Mouse (Mus musculus): ENCODE measurements around the gene Zbtb7a.

The Zbtb7a gene

DNA sequence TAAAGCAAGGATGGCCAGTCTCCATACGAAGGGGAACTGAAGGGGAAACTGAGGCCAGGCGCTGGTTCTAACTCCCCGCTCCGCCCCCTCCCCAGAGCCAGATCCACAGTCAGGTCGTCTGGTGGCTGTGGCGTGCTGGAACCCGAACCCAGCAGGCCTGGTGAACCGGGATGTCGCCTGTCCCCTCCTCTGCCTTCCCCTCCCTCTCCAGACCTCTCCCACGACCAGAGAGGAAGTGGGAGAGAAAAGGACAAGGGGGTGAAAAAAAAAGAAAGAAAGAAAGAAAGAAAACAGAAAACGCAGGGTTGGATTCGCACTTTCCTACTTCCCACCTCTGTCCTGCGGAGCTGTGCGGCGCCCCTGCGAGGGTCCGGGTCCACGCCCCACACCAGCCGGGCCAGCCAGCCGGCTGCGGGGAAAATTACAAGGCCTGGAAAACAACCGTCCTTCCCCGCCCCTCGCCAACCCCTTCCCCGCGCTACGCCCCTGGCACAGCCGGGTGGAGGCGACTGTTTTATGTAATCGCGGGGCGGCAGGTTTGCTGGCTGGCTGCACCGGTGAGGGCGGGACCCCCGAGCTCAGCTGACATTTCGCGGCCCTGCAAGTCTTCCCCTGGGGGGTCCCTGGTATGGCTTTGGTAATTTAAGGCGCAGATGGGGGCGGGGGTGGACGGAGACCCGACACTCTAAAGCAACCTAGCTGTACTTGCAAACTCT, at the start of gene Zbtb7a:
TSS of gene Zbtb7a (plus strand) at position 255 of the 716 bp plus-strand sequence.
- in situ Hi-C loops (cut with MboI, MseI), result loop anchor here (5.0 kb wide), 1 partner anchor 42 kb away; the partner anchor contains the start of gene Eef2

DNA sequence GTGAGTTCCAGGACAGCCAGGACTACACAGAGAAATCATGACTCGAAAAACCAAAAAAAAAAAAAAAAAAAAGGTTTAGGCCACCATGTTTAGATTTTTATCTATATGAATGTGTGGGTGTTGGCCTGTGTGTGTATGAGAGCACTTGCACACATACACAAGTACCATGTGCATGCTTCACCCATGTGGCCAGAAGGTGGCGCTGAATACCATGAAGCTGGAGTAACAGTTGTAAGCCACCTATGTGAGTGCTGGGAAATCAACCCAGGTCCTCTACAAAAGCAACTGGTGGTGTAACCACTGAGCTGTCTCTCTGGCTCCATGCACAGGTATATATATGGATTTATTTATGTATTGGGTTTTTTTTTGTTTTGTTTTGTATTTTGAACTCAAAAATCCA, 48.0 kb upstream of the Zbtb7a start:
- in situ Hi-C loops (cut with MboI, MseI), result no loop called here

DNA sequence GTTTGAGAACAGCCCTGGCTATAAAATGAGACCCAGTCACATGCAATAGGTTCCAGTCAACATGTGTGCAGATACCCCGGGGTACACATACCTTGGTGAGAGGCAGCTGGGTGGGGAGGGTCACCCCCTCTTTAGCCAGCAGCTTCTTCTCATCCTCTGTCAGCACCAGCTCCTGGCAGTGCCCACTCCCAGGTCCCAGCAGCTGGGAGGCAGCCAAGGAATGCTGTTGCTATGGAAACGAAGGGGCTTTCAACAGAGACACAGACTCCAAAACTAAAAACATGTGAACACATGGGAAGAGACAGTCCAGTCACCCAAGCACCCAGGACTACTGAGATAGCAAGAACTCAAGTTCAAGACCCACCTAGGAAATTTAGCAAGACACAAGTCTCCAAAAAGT, 45.8 kb upstream of the Zbtb7a start:
- in situ Hi-C loops (cut with MboI, MseI), result no loop called here

DNA sequence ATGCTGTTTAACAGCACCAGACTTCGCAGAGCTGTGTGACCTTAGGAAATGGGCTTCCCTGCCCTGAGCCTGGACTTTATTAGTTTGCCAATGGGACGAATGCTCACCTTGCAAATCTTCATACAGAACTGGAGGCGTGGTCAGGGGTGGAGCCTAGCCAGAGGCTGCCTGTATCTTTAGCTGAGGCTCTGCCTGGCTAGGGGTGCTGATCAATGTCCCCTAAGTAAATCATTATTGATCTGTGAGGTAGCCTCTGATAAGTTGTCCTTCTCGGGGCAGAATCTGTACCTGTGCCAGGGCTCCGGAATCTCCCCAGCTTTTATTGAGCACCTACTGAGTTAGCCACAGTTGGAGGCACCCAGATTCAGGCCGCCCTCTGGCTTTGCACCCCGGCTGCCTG, 44.4 kb upstream of the Zbtb7a start:
- in situ Hi-C loops (cut with MboI, MseI), result no loop called here

DNA sequence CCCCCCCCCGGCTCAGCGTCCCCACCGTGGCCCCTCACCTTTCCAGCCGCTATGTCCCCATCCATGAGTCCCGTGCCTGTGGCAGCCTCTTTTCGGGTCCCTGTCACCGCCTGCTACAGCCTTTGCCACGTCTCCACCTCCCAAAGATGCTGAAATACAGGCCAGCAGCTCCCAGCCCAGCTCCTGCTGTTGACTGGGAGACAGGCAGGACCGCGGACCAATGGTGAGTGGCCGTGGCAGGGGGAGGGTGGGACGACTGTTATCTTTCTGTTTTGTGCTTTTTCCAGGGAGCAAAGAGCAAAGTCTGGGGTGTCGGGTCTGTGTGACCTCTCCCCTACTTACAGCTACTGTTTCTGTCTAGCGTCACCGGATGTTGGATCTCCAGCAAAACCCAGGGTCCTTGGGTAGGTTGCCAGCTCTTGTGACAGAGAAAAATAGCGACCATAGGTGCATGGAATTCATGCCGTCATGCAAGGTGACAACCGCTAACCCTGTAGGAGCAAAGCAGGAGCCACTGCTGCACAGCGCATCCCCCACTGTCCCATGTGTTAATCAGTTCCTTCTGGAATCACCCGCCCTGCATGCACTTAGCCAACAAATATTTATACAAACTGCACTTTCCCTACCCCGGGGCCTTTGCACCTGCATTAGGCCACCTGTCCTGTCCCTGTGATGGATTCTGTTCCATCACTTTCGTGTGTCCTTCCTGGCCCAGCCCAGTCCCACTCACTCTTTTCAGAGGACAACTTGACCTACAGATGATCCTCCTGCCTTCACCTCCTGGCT, 42.4 kb upstream of the Zbtb7a start:
- in situ Hi-C loops (cut with MboI, MseI), result no loop called here

DNA sequence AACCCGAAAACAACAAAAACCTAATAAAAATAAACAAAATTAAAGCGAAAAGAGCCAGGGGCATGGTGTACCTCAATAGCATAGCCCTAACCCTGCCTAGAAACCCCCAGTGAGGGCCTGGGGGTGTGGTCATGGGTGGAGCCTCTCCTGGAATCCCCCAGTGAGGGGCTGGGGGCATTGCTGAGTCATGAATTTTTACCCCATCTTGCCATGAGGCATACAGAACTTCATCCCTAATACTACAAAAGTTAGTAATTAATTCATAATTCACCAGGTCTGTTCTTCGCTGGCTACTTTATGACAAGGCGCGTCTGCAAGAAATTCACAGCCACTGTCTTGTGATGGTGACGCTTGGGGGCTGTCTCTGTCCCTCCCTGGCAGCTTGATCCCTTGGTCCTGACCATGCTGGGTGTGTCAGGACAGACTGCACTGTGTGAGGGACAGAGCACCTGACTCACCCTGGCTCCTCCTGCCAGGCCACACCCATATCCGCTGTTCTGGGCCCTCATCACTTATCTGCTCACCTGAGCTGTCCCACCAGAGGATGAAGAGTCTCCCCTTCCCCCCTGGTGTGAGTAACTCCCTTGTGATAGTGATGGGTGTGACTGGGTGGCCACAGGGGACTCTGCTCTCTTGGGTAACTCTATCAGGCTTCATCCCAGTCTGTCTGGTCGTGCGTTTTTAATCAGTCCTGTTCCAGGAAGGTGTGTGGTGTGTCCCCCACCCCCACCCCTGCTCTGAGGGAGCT, 39.9 kb upstream of the Zbtb7a start:
- in situ Hi-C loops (cut with MboI, MseI), result no loop called here

DNA sequence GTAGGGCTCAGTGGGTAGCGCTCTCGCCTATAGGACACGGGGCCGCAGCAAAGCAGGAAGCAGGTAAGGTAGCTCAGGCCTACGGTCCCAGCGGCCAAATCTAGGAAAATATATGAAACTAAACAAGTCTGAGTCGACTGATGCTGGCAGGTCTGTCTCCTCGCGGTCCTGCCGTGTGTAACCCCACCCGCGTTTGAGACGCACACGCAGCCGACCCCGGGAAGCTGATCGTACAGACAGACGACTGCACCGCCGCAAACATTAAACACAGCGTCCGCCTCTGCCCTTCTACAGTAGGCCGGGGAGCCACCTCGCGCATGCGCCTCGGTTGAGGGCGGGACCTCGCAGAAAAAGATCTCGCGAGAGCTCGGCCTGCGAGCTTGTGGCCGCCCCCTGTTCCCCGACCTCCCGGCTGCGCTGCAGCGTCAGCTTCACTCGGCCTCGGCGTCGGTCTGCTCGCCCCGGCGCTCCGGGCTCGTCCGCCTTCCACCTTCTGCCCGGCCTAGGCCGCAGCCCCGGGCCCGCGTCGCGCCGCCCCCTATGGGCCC, 29.4 kb upstream of the Zbtb7a start, which contains the start of gene Map2k2:
TSS of gene Map2k2 (plus strand) at position 351 of the 548 bp plus-strand sequence.
- in situ Hi-C loops (cut with MboI, MseI), result no loop called here

DNA sequence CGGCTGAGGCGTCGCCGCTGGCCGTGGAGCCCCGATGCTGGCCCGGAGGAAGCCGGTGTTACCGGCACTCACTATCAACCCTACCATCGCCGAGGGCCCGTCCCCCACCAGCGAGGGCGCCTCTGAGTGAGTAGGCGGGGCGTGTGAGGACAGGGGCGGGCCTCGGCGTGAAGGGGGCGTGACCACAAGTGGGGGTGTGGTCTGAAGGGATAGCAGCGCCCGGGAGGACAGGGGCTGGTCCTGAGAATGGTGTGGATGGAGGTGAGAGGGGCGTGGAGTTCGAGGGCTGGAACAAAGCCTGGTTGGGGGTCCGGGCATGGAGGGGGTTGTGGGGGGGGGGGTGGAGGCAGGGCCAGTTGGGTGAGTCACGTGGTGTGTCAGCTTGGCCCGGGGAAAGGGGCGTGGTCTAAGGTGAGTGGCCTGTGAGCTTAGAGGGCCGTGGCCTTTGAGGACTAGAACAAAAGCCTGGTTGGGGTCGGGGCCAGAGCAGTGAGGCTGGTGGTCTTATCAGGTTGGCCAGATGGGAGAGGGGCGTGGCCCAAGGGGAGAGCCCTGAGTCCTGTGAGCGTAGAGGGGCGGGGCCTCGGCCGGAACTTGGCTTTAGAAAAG, 28.8 kb upstream of the Zbtb7a start:
- in situ Hi-C loops (cut with MboI, MseI), result no loop called here

DNA sequence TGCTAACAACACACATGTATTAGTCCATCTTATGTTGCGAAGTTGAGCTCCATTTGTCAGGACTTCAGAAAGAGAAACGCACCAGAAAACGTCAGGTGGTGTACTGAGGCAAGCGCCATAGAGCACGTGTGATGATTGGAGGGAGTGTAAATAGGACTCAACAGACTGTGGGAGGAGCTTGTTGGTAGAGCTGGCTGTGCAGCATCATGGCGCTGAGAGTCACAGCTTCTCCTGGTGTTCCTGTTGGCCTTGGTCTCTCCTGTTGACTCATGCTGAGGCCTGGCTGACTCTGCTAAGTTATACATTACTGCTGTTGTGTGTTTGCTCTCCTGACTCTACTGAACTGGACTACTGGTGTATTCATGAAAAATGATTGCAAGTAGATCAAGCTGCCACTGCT, 22.1 kb upstream of the Zbtb7a start:
- in situ Hi-C loops (cut with MboI, MseI), result no loop called here

DNA sequence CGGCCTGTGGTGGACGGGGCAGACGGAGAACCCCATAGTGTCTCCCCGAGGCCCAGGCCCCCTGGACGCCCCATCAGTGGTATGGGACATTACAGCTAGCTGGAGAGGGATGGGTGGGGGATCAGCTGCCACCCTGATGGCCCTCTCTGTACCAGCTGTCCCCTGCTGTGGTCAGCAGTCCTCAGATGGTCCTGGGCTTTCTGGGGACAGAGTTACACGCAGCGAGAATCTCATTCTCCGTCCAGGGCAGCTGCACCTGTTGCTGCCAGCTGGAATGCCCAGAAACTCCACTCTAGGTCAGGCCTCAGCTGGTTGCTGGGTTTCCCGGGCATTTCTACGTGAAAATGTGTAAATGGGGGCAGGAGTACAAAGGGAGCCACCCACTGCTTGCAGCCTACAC, 15.4 kb upstream of the Zbtb7a start:
- in situ Hi-C loops (cut with MboI, MseI), result no loop called here

DNA sequence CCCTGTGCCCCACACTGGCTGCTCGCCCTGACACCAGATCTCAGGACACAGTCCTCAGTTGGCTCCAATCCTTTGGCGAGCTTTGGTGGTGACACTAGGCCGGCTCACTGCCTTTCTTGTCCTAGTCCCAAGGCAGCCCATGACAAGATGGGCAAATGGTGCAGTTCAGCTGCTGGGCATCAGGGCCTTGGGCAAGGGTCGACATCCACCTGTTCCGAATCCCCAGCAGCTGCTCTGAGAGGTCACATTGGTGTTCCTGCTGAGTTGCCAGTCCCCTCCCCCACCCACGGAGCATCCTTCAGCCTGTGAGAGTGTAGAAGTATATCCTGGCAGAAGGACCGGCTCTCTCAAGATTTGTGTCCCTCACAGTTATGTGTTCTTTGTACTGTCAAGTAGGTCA, 14.4 kb upstream of the Zbtb7a start:
- in situ Hi-C loops (cut with MboI, MseI), result no loop called here

DNA sequence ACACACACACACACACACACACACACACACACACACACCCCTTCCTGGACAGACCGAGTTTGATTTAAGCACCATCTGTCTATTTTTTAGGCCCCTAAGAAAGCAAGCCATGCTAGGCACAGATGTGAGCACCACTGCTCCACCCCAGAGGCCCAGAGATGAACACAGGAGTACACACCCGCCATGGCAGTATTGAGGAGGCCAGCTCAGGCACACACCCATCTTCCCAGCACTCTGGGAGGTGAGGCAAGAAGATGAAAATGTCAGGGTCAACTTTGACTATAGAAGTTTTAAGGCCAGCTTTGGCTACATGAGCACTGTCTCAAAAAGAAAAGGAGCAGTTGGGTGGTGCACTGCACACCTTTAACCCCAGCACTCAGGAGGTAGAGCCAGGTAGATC, 12.1 kb upstream of the Zbtb7a start:
- in situ Hi-C loops (cut with MboI, MseI), result no loop called here

DNA sequence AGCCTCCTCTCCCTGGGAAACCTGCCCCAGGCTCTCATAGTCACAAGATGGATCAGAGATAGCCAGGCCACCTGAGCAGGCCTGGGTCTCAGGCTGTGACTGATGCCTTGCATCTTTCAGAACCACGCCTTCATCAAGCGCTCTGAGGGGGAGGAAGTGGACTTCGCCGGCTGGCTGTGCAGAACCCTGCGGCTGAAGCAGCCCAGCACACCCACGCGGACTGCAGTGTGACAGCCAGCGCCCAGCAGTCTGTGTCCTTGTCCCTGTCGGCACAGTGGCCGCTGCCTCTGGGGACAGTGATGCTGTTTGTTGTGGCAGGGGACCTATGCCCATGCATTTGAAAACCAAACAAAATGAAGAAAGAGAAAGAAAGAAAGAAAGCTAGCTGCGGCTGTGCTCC, 11.5 kb upstream of the Zbtb7a start:
- in situ Hi-C loops (cut with MboI, MseI), result no loop called here

DNA sequence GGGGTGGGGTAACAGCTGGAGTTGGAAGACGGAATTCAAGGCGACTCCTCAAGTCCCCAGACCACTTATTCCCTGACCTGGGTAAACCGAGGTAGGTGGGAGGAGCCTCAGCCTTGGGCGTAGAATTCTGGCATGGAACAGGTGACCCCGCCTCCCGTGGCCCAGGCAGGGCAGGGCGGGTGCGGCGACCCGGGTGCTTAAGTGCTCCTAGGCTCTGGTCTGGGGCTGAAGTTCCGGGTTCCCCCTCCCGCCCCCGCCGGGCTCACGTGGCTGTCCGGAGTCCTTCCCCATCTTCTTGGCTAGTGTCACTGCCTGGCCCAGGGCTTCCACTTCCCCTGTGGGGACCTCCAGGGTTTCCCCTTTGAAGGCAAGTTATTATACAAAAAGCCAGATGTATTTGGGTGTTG, 836 bp upstream of the Zbtb7a start:
- in situ Hi-C loops (cut with MboI, MseI), result no loop called here

DNA sequence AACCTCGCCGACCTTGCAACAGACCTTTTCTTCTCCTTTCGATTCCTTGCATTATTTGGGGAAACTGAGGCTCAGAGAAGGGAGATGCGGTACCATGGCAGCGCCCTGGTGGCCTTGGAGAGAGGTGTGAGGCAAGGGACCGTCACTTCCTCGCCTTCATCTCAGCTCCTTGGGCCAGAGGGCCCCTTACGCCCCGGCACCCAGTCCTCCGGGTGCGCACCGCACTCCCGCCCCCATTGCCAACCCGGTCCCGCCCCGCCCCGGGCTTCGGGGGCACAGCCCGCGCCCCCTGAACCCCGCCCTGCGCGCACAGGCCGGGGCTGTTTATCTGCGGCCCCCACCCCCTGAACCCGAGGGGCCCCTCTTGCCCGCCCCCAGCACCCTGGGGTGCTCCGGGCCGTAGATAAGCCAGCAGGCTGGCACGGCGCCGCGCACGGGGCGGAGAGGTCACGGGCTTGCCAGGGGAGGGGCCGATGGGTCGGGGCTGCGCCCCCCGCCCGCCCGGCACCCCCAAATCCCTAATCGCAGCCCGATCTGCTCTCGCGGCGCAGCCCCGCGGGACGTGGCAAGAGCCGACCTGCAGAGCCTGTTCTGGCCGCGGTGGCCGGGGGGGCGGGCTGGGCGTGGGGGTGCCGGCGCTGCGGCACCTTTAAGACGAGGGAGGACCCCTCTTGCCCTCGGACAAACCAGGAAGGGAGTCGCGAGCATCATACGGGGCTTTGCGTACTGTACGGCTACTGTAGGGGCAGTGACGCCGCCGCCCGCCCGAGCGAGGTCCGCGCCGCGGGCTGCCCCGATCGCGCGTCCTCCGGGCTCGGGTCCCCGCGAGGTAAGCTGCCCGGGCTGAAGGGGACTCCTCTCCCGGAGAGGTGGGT, 1.0 kb downstream of the Zbtb7a start:
- in situ Hi-C loops (cut with MboI, MseI), result loop anchor here (5.0 kb wide), 1 partner anchor 41 kb away; the partner anchor contains the start of gene Eef2

DNA sequence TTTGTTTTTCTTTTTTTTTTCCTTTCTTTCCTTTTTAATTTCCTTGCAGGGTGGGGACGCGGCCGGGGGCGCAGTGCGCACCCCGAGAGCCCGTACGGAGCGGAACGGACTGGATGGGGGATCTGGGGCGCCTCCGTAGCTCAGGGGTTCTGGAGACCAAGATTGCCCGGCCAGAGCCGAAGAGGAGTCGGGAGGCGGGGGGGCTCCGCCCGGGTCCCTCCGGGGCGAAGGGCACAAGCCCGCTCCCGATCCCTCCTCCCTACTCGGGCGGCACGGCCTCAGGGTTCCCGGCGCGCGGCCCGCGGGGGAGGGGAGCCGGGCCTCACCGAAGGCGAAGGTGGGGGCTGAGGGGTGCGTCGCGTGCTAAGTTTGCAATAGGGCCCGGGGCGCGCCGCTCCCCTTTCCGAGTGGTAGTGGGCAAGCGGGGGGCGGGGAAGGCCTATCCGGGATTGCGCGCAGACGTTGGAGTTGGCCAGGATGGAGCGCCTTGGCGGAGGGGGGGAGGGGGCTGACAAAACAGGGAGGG, 1.7 kb downstream of the Zbtb7a start:
- in situ Hi-C loops (cut with MboI, MseI), result loop anchor here (5.0 kb wide), 1 partner anchor 41 kb away; the partner anchor contains the start of gene Eef2

DNA sequence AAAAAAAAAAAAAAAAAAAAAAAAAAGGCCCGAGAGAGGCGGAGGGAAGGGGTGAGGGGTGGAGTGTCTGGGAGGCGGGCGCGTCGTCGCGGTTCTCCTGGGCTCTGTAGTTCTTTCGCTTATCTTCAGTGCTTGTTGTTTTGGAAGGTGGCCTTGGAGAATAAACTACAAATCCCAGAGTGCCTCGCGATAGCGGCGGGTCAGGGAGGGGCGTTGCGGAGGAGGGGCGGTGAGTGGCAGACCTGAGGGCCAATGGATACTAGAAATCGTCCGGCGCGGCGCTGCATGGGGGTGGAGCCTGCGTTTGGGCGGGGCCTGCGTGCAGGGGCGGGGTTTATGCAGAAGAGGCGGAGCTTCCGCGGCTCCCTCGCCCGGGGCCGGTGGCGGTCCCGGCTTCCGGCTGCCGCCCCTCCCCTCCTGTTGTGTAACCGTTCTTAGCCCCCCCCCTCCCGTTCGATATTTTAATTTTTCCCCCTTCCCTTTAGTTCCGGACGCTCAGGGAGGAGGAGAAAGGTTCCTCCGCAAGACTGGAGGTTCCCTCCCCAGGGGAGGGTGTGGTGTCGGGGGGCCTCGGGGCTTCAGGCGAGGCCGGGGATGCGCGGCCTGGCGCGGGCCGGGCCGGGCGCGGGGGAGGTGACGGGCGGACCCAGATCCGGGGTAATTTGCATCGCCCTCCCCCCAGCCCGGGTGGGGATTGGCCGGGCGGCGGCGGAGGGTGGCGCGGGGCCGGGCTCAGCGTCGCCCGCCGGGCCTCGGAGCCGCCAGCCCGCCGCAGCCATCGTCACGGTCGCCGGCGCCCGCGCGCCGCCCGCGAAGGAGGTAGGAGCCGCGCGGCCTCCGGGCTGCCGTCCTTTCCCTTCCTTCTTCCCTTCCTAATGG, 2.5 kb downstream of the Zbtb7a start:
- in situ Hi-C loops (cut with MboI, MseI), result loop anchor here (5.0 kb wide), 1 partner anchor 40 kb away; the partner anchor contains the start of gene Eef2

DNA sequence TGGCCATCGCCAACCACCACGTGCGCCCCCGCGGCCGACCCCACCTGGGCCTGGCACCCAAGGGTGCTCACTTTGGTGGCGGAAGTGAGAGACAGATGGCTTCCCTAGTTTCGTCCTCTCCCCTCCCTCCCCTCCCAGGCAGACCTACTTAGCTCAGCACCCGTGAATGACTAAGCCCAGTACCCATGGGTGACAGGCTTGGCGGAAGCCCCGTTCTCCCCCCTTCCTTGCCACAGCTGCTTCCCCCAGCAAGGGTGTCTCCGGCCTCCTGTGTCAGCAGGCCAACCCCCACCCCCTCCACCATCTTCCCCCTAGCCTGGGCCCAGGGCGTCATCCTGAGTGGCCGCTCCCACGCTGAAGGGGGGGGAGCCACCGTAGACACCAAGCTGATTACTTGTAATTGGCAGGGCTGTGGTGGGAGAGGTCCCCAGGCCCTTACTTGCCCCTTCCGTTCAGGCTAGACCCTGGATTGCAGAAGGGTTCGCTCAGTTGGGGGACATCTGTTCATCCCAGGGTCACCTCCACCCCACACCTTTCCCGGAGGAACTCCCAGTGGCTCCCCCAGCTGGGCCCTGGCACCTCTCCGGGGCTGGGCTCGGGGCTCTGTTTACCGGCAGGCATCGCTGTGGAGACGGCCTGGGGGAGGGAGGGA, 3.2 kb downstream of the Zbtb7a start:
- in situ Hi-C loops (cut with MboI, MseI), result loop anchor here (5.0 kb wide), 1 partner anchor 39 kb away; the partner anchor contains the start of gene Eef2

All from regulatory T cell (primary cell).